Mouse (Mus musculus) induced T-regulatory cell, adult 2 months (primary cell): ENCODE results near the gene Unc5c.

Experiments used
- DNase-seq: peaks from one replicate; pipeline ENCODE4 v3.0.0-alpha.2; 2012; ENCODE audit warnings: low read depth

Unc5c gene

DNA sequence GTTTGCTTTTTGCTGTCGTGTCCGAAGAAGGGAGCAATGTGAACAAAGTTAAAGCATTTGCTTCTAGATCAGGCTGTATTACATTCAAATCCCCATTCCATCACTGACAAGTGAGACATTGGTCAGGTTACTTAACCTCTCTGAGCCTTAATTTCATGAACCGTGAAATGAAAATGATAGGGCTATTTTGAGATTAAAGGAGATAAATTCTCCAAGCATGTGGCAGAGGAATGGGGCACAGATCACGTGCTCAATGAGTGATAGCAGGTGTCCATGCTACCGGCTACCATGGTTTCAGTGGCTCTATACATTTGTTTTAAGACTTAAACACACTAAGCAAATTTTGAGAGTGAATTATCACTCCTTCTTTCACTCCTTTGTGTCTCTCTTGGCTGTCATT, 254.0 kb downstream of the Unc5c start:
- DNase-seq = no peak

DNA sequence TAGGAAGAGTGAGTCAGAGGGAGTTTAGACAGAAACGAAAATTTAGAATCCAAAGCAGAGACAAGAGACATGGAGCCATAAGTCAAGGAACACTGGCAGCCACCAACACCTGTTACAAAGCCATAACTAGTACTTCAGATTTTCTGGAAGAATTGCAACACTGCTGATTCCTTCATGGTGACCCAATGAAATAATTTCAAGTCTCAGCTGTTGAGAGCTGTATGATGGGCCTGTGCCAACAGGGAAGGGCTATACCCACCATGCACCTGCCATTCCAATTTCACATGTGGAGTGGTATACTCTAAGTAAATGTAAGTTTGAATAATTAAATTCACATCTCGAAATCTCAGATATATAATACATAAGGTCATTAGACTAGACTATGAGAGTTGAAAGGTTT, 259.5 kb downstream of the Unc5c start:
- DNase-seq = no peak

DNA sequence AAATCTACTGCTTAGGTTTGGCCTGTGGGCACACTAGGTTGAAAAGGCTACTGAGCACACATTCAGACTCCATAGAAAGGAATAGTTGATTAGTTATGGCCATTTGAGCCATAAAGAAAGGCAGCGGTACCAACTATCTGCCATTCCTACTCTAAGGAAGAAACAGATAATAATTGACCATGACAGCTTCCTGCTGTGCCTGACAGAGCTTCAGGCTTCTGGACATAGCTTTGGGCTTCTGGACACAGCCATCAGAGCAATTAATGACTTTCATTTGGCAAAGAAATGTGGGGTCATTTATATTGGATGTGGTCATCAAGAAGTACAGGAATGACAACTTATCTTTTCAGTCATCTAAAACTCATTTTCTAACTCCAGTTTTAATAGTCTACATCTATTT, 260.4 kb downstream of the Unc5c start:
- no peak for DNase-seq

DNA sequence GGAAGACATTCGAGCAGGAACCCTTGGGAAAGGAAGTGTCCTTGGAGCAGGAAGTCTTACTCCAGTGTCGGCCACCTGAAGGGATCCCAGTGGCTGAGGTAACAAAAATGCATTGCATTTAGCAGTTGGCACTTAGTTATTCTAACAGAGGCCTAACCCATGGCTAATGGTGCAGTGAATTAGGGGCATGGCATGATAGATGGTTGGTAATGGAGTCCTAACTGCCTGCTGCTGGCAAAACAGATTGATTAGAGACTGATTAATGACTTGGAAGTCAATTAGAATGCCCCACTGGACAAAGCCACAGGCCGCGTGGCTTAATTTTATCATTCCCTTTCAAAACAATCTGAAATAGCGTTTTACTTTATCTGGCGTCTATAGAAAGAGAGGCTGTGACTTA, 268.8 kb downstream of the Unc5c start:
- DNase-seq = no peak

DNA sequence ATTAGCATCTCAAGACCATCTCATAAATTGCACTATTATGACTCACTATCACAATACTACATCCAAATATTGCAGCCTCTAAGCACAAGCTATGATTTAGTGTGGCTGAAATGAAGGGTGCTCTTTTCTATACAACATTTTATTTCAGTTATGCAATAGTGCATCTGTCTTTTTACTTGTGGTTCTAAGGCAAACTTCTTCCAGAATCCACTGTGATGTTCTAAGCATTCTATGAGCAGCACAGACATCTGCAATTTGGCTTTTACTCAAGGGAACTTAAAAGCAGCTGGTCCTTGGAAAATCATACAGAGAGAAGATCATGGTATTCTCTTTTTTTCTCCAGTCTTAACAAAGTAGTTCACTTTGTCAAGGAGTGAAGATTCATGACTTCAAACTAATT, 270.3 kb downstream of the Unc5c start:
- DNase-seq = no peak

DNA sequence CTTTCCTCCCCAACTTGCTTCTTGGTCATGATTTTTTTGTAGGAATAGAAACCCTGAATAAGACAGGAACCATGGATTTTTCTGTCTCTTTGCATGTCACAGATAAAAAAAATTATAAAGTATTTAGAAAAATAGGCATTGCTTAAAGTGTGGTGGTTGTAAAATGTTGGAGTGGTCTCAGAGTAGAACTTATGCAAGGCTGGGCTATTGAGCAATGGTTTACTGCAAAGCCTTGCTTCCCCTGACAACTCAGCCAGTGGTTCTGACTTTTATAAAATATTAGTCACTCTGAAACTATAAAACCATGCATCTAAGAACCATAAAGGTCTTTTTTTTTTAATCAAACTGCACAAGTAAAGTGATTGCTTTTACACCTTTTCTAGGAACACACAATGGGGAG, 280.3 kb downstream of the Unc5c start:
- no peak for DNase-seq

DNA sequence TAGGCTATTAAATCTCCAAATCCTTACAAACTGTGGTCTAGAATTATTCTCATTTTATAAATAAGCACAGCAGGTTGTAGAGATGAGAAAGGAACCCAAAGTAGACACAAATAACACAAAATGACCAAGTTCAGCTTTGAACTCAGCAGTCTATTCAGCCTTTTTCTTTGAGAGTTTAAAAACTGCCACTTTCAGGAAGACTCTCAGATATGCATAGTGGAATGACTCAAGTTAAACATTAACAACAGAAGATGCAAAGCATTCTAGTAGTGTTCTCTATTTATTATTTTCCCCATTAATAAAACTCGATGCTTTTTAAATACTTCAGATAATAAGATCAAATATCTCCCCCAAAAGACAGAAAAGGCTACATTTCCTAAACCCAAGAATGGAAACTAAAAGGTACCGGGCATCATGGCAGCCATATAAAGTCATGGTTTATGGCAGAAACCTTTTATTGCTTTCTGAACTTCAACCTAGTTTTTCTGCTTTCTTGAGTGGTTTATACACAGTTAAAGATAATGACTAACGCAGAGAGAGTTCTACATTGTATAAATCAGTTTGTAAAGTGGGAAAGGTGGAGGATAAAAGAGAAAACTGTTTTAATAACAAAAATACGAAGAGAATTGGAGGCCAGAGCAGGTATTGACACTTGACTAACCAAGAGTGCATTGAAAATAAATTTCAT, 283.8 kb downstream of the Unc5c start:
- no peak for DNase-seq

DNA sequence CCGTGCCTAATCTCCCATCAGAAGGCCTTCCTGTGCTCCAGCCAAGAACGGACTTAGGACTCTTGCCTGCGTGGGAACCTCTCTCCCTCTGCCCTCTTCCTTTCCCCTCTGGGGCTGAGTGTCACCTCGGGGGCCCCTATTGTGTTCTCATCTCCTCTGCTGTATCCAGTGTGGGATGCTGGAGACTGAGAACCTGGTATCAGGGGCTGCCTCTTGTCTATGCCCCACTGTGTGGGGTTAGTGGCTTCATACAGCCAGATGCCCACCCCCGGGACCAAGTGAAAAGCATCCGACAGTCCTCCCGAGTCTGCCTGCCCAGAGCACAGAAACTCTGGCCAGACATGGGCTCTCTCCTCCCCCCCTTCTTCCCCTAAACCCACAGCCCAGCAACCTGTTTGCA, 287.2 kb downstream of the Unc5c start:
- no peak for DNase-seq

DNA sequence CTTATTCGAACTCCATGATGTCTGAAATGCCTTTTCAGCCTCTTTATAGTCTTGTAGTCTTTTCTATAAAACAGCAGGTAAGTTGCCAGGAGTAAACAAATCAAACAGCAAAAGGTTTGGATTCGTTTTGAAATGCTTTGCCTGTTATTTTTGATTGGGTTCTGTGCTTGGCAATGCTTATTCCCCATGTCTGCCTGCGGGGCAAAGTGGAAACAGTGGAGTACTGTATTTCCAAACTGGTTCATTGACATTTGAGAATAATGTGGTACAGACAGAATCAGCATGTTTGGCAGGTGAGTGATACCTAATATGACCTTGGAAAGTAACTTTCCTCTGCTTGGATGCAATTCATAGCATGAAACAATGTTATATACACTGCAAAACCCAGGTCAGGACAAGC, 292.2 kb downstream of the Unc5c start:
- no peak for DNase-seq

DNA sequence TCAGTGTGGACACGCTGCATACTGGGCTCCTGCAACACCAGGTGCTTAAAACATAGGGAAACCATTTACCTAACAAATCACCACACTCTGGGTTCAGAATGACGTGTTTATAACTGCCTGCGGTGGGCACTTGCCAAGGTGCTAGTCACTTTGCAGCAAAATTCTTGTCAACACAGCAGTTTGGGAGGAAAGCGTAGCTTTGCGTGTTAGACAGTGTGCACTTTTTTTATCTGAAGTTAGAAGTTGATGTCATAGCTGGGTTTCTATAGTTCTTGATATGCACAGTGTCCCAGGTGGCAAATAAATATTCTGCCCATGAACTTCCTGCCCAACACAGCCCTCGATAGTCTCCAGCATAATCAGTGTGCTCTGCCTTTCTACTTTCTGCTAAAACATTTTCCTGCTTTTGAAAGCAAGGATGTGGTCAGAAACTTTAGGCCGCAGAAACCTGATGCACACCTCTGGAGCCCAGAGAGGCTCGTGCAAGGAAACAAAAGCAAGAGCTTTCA, 313.4 kb downstream of the Unc5c start:
- peak; percentile 38 for DNase-seq

DNA sequence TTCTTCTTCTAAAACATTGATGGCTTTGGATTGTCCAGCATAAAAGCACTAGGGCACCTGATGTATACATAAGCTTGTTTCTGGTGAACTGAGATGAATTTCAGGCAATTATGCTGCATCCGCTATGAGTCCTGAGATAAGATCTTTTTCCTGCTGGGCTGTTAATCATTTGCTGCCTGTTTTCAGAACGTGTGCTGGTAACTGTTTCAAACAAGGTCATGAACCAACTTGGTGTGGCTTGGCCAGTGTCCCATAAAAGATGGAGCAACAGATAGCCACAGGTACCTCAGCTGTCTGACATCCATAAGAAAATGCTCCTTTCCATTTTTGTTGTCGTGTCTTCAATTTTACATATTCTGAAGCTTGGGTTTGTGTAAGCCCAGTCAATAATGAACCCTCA, 314.2 kb downstream of the Unc5c start:
- DNase-seq = no peak

DNA sequence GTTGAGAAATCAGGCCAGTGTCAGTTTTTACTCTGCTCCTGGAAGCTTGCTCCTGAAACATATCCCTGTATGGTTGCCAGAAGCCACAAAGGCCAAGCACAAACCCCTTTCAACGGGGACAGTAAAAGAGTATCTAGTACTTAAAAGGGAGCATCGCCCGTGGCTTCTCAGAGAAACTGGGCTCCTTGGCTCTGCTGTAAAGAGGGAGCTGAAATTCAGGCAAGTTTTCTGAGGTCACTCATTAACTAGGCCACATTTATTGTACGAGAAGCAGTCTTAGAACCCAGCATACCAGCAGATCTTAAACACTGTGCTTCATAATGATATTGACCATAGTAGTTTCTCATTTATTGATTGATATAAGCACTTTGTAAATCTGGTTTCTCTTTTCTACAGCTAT, 317.5 kb downstream of the Unc5c start:
- DNase-seq = no peak

DNA sequence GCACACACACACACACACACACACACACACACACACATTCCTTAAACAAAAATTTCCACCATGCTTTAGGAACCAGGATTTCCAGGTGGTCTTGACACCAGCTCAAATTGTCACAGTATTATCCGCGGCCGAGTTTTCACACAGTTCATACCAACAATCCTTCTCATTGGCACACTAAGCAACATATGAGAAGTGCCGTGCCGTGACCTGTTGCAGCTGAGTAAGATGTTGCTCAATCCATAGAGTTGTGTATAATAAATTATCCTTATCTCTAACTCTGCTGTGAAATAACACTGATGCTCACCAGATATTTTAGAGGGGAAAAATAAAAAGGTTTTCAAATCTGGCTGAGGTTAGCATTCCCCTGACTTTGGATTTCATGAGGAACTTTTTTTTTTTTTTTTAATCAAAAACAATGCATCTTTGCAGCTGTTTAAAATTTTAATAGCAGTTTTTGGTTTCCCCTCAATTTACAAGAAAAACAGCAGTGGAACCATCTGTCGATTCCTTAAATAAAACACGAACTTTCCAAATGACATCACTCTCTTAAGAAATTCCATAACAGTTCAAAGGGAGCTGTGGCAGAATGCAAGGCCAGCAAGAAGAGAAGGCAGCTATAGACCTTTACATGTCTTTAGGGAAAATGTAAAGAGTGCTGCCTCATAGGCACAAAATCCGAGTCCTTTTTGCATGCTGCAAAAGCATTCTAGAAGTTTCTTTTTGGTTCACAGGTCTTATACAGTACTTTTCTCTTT, 326.2 kb downstream of the Unc5c start:
- DNase-seq = no peak

DNA sequence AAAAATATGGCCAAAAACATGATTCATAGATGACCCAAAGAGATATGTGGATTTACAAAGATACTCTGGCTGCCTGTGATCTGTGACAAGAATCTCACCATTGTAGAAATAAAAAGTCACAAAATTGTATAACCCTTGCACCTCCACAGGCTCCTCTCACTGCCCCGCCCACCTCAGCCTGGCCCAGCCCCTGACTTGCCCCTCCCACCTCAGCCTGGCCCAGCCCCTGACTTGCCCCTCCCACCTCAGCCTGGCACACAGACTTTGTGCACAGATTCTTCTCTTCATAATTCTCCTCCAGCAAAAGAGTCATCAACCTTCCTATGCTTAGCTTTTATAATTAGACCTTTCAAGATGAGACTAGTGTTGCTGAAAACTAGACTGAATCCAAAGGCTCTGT, 327.1 kb downstream of the Unc5c start:
- no peak for DNase-seq

DNA sequence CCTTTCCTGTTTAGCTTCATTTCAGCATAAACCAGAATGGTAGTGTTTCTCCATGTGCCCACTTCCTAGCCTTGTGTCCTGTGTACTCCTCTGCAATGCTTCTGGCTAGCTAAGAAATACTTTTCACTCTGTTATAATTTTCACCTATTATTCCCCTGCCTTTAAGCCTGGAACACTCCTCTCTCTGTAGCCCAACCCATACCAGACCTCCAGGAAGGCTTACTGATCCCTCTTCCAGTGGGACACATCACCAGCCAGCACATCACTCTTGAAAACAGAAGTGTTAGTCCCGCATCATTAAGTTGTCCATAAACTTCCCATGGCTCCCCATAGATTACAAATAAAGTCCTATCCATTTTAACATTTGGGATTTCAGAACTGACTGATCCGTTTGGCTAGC, 328.7 kb downstream of the Unc5c start:
- no peak for DNase-seq

DNA sequence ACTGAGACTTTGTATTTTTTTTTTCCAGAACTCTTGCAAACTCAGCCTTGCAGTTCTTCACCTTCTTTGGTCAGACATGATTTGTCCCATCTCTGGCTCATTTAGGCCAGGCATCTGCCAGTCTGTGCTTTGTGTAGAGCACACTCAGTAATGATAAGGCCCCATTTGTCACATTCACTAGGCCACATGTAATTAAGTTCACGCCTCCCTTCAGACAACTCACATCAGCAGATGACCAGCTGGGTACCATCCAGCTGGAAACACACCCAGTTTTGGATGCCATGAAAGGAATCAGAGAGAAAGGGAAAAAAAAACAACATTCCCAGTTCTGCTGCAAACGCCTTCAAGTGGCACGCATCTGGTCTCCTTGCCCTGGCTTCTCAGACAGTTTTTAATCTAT, 329.4 kb downstream of the Unc5c start:
- DNase-seq = no peak

DNA sequence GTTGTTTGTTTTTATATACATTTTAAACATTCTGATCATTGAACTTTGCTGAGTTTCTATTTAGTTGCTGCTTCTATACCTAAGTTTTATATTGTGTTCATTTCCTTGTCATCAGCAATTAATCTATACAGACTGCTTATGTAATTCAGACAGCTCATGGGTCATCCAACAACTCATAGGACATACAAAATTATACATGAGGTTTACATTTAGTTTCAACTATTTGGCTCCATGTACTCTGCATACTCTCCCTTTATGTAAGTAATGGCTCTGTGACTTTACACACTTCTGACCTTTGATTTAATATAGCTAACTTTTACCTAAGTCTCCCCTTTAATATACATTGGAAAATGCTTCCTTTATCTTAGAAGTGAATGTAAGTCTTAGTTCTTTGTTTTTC, 332.4 kb downstream of the Unc5c start:
- DNase-seq = no peak

DNA sequence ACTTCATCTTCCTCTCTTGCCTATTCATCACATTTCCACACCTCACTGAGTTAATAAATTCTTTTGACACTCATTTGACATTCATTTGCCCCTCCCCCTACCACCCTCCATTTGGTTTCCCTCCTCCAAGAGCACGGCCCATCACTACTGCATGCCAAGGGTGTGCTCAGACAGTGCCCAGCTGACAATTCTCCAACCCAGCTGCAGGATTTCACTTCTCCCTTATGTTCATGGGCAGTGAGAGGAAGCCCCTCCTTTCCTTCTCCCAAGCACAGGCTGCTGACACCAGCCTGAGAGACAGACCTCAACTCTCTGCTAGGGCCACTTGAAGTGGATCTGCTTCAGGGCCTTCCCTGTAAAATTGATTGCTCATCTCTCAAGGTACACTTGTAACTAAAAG, 332.8 kb downstream of the Unc5c start:
- no peak for DNase-seq

DNA sequence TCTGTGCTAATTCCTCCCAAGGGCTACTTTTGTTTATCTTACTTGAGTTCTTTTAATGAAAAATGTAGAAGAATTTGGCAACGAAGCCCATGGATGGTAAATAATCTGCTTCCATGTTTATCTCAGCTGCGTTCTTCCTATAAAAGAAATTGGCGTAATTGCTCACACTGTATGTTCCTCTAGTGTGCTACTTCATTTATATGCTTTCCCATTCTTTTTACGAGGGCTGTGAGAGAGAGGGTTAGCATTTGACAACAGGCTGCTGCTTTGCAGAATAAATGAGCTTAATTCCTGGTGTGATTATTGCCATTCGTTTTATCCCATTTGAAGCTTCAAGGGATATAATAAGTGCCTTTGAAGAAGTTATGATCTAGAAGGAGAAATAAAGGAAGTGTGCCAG, 339.1 kb downstream of the Unc5c start:
- DNase-seq = no peak

DNA sequence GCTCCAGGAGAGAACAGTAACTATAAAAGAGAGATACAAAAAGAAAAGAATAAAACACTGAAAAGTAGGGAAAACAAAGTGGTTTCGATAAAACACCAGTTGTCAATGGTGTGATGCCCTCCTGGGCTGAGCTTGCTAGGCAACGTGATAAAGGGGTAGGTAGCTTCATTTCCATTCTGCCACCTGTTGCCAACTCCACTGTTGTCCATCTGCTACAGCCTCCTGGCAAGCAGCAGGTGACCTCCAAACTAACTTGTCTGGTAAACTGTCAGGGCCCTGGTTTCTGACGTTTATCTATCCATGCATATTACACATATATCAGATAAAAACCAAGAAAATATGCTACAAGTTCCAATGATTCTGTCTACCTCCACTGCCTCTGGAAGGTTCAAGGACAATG, 344.6 kb downstream of the Unc5c start:
- DNase-seq = no peak

DNA sequence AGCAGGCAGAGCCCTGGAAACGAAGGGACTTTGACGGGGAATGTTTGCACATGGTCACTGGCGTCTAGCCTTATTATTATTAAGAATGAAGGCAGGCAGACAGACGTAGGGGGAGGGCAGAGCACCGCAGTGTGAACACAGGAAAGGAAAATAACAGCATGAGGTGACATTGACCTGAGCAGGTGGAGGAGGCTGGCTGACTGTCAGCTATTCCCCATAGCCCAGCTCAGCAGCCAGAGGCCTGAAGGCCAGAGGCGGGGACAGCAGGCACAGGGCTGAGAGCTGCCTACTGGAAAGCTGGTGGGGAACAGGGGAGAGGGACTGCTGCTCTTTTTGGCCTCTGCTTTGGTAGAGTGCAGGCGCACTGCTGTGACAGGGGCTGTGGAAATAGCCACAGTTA, 345.9 kb downstream of the Unc5c start:
- DNase-seq = no peak

DNA sequence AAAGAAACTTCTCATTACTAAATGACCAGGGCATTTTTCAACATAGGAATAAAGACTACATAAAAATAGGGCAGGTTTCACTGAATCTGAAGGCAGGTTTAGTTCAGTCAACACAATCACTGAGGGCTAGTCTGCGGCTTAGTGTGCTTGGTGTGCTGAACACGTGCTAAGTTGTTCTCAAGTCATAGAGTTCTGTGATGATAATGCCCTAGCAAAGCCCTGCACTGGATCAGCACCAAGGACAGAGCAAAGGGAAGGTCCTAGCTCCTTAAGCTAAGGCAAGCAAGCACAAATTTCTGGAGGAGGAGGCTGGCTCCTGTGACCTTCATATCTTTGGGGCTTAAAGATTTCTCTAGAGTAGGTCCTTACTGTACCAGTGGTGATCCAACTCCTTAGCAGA, 346.3 kb downstream of the Unc5c start:
- DNase-seq = no peak

DNA sequence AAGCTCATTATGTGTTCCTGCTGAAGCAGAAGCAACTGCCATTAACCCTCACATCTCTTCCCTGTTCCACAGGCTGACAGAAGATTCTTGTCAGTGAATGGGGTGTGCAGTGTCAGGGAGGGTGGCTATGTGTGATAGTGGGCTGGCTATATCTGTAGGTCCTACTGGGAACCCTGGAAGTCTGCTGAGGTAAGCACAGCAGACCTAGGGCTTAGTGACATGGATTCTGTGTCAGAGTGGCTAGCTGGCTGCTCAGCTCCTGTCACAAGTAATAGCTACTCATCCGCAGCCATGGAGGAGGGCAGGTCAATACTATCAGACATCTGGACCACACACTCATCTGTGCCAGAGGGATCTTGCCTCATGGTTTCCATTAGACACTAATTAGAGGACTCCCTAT, 349.8 kb downstream of the Unc5c start:
- DNase-seq = no peak
